Mouse (Mus musculus) embryonic facial prominence, embryonic 11.5 days (tissue): ENCODE measurements around the gene 1700001L19Rik. TPM values are rescaled to one million over a fixed set of nuclear protein-coding genes. Genes with fewer than 3 reads are reported as not detected.

Source experiments
- ATAC-seq: fragments of 200-750 bp; cut with Nextera tagmentation; replicated peaks from 2 replicates; pipeline ENCODE4 v1.8.0; 2017; ENCODE audit warnings: low read depth; ENCODE audit not compliant: insufficient number of reproducible peaks, low FRiP score, low TSS enrichment
- DNase-seq: peaks from one replicate; pipeline ENCODE4 v3.0.0-alpha.2; 2015; ENCODE audit warnings: low spot score
- H3K27ac ChIP-seq: fragments of 300-500 bp; sonication (generic); replicated peaks from 2 replicates; pipeline ENCODE4 v1.5.1; 2014; ENCODE audit warnings: mild to moderate bottlenecking, low read depth, low read length, control low read depth
- H3K27me3 ChIP-seq: fragments of 300-500 bp; sonication (generic); 2 replicates; pipeline ENCODE4 v1.6.1; 2014; ENCODE audit warnings: mild to moderate bottlenecking, low read length, moderate library complexity, mixed read lengths; ENCODE audit not compliant: control insufficient read depth, insufficient read depth
- H3K36me3 ChIP-seq: fragments of 300-500 bp; sonication (generic); replicated peaks from 2 replicates; pipeline ENCODE4 v1.6.1; 2014; ENCODE audit warnings: low read depth, mild to moderate bottlenecking, low read length, moderate library complexity, mixed read lengths; ENCODE audit not compliant: control insufficient read depth, insufficient read depth
- H3K4me1 ChIP-seq: fragments of 300-500 bp; sonication (generic); 2 replicates; pipeline ENCODE4 v1.6.1; 2014; ENCODE audit warnings: low read length, mixed read lengths; ENCODE audit not compliant: control insufficient read depth, insufficient read depth
- H3K4me2 ChIP-seq: fragments of 300-500 bp; sonication (generic); 2 replicates; pipeline ENCODE4 v1.6.1; 2014; ENCODE audit warnings: low read depth, mild to moderate bottlenecking, control low read depth, low read length, moderate library complexity
- H3K4me3 ChIP-seq: fragments of 300-500 bp; sonication (generic); 2 replicates; pipeline ENCODE4 v1.5.1; 2014; ENCODE audit warnings: low read depth, low read length, control low read depth
- H3K9ac ChIP-seq: fragments of 300-500 bp; sonication (generic); replicated peaks from 2 replicates; pipeline ENCODE4 v1.6.1; 2014; ENCODE audit warnings: mild to moderate bottlenecking, control low read depth, low read length
- H3K9me3 ChIP-seq: fragments of 300-500 bp; sonication (generic); replicated peaks from 2 replicates; pipeline ENCODE4 v1.6.1; 2016; ENCODE audit warnings: mild to moderate bottlenecking, low read length, inconsistent platforms, mixed read lengths; ENCODE audit not compliant: control insufficient read depth
- WGBS: fragments of 180-500 bp; shearing (Covaris S2); extraction: QIAGEN DNeasy Blood & Tissue Kit; methylation state at CpG from one replicate; pipeline ENCODE4 v1.1.7; 2014; 5-methylcytosine and 5-hydroxymethylcytosine counted together
- polyA plus RNA-seq: library from polyadenylated mRNA; unstranded; fragments of >200 nt; fragmentation: Nextera tagmentation; extraction: Ambion mirVana; gene quantifications from 2 replicates; pipeline ENCODE4 v1.2.1, GENCODE M21; 2014

Gene 1700001L19Rik
- polyA plus RNA-seq, 1 experiment from 2014 or later = 0.86 TPM

- H3K9me3 ChIP-seq = no peaks in the 10 kb centered on the region
- H3K36me3 ChIP-seq = peaks cover 5% of the 10 kb centered on the region; the same call in 1 of the 2 replicates
- no peaks in the 10 kb centered on the region for H3K27me3 ChIP-seq
- DNase-seq (no peak), ATAC-seq (no peak)
- no peak overlapping the region for H3K27ac ChIP-seq
- H3K4me2 ChIP-seq = no peak overlapping the region
- H3K9ac ChIP-seq = no peak overlapping the region
- no peaks in the 10 kb centered on the region for H3K4me1 ChIP-seq
- H3K4me3 ChIP-seq = no peak overlapping the region
- WGBS = 85% methylated on average over 4 of the region's 4 CpGs
These were observed 22.8 kb upstream of the 1700001L19Rik start for GRCm38 (mm10) chr13:68574398-68574797.

GRCm38 (mm10) chr13:68577945-68578344 is 19.3 kb upstream of the 1700001L19Rik start:
- no peak for DNase-seq
- no peak overlapping the region for H3K4me2 ChIP-seq
- no peaks in the 10 kb centered on the region; the same call in 1 of the 2 replicates for H3K36me3 ChIP-seq
- ATAC-seq = no peak
- no peak overlapping the region for H3K4me3 ChIP-seq
- 88% methylated on average over 7 of the region's 7 CpGs for WGBS
- no peak overlapping the region for H3K9ac ChIP-seq
- no peaks in the 10 kb centered on the region for H3K9me3 ChIP-seq
- H3K27ac ChIP-seq = no peak overlapping the region
- no peaks in the 10 kb centered on the region for H3K27me3 ChIP-seq
- no peaks in the 10 kb centered on the region for H3K4me1 ChIP-seq

GRCm38 (mm10) chr13:68581086-68581740 is 16.0 kb upstream of the 1700001L19Rik start:
- ATAC-seq = peak; percentile 12
- no peaks in the 10 kb centered on the region for H3K9me3 ChIP-seq
- peak overlapping the region; percentile 85 for H3K9ac ChIP-seq
- peak overlapping the region; percentile 67 for H3K4me3 ChIP-seq
- 27% methylated on average over 14 of the region's 14 CpGs for WGBS
- peaks cover 2% of the 10 kb centered on the region; the same call in 1 of the 2 replicates for H3K36me3 ChIP-seq
- H3K4me2 ChIP-seq = peak overlapping the region; percentile 48
- peak; percentile 3 for DNase-seq
- H3K27ac ChIP-seq = peak overlapping the region; percentile 44; the same call in 1 of the 2 replicates
- H3K4me1 ChIP-seq = no peaks in the 10 kb centered on the region
- H3K27me3 ChIP-seq = no peaks in the 10 kb centered on the region

- Histone ChIP-seq H3K27me3 (no peaks in the 10 kb centered on the region), H3K9me3 (no peaks in the 10 kb centered on the region), H3K4me1 (no peaks in the 10 kb centered on the region), H3K27ac (peak within 1 kb of the TSS; percentile 52; the same call in 1 of the 2 replicates), H3K4me3 (peak within 1 kb of the TSS; percentile 67), H3K36me3 (peaks cover 2% of the 10 kb centered on the region; the same call in 1 of the 2 replicates), H3K4me2 (peak within 1 kb of the TSS; percentile 80), H3K9ac (peak within 1 kb of the TSS; percentile 85)
- peak; percentile 97 for DNase-seq
- peak; percentile 99 for ATAC-seq
- under 1% methylated on average over 71 of the region's 81 CpGs for WGBS
These were observed 15.3 kb upstream of the 1700001L19Rik start, which contains the start of the genes Mtrr and Fastkd3 for GRCm38 (mm10) chr13:68581747-68582516. Gene Mtrr (minus strand): TSS chr13:68582149. Gene Fastkd3 (plus strand): TSS chr13:68582234.

GRCm38 (mm10) chr13:68582517-68582780 is 14.8 kb upstream of the 1700001L19Rik start:
- H3K4me2 ChIP-seq = peak overlapping the region; percentile 80
- H3K9me3 ChIP-seq = no peaks in the 10 kb centered on the region
- peaks cover 2% of the 10 kb centered on the region; the same call in 1 of the 2 replicates for H3K36me3 ChIP-seq
- H3K27ac ChIP-seq = 0 out of 2 replicates have a peak overlapping the region, but pooled peaks have one; percentile 52
- ATAC-seq (no peak), DNase-seq (peak; percentile 35)
- no peaks in the 10 kb centered on the region for H3K4me1 ChIP-seq
- peak overlapping the region; percentile 67 for H3K4me3 ChIP-seq
- under 1% methylated on average over 11 of the region's 11 CpGs for WGBS
- H3K27me3 ChIP-seq = no peaks in the 10 kb centered on the region
- peak overlapping the region; percentile 85 for H3K9ac ChIP-seq

- no peak for DNase-seq
These were observed 13.3 kb upstream of the 1700001L19Rik start for GRCm38 (mm10) chr13:68583961-68584360.

GRCm38 (mm10) chr13:68585441-68585840 is 11.8 kb upstream of the 1700001L19Rik start:
- Histone ChIP-seq H3K9ac (no peak overlapping the region), H3K4me3 (no peak overlapping the region), H3K4me2 (no peak overlapping the region), H3K4me1 (no peaks in the 10 kb centered on the region), H3K27me3 (no peaks in the 10 kb centered on the region), H3K27ac (no peak overlapping the region), H3K36me3 (peaks cover 2% of the 10 kb centered on the region), H3K9me3 (no peaks in the 10 kb centered on the region)
- ATAC-seq (no peak), DNase-seq (no peak)
- 90% methylated on average over 7 of the region's 7 CpGs for WGBS

More at GRCm38 (mm10) chr13:68583961-68584360, 13.3 kb upstream of the 1700001L19Rik start:
- Histone ChIP-seq H3K4me2 (no peak overlapping the region), H3K36me3 (peaks cover 2% of the 10 kb centered on the region), H3K4me1 (no peaks in the 10 kb centered on the region), H3K27ac (no peak overlapping the region), H3K27me3 (no peaks in the 10 kb centered on the region), H3K4me3 (no peak overlapping the region), H3K9me3 (no peaks in the 10 kb centered on the region), H3K9ac (no peak overlapping the region)
- ATAC-seq = no peak
- 95% methylated on average over 11 of the region's 11 CpGs for WGBS

- Histone ChIP-seq H3K9me3 (no peaks in the 10 kb centered on the region; the same call in 1 of the 2 replicates), H3K4me1 (no peaks in the 10 kb centered on the region), H3K9ac (no peak overlapping the region), H3K27ac (no peak overlapping the region), H3K36me3 (peaks cover 6% of the 10 kb centered on the region), H3K27me3 (no peaks in the 10 kb centered on the region), H3K4me3 (no peak overlapping the region), H3K4me2 (no peak overlapping the region)
- DNase-seq (no peak), ATAC-seq (no peak)
These were observed 8.9 kb upstream of the 1700001L19Rik start for GRCm38 (mm10) chr13:68588352-68588751.
